Mouse (Mus musculus): ENCODE measurements around the gene Cobl. TPM values are rescaled to one million over a fixed set of nuclear protein-coding genes. Genes with fewer than 3 reads are reported as not detected.

The Cobl gene
- polyA plus RNA-seq, 1 experiment from 2014 or later = 10.4 TPM

DNA sequence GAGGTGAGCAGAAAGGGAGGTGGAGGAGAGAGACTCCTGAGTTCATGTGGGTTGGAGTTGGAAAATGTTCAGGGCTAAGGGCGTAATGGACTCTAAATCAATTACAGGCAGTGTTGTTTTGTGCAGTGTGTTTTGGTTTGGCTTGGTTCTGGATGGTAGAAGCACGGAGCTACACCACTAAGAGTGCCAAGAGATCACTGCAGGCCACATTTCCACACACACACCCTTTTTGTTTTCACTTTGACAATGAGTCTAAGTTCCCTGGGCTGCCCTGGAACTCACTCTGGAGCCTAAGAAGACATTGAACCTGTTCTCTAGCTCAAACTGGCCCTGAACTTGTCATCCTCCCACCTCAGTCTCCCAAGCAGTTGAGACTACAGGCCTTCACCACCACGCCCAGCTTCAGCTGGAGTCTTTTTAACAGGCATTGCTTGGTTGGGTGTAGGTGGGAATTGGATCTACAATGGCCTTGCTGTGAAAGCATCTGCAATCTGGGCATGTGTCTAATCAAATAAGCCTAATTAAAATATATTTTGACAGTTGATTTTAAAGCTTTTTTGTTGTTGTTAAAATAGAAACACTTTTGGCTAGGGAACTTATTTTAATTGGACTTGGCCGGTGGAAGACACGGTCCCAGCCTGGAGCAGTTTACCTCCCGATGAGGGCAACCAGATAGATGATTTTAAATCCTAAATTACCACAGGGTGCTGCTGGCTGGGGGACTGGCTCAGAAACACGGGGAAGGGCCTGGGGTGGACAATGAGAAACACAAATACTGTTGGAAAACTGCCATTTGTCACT lies 4.8 kb downstream of the Cobl start:
- Histone ChIP-seq H3K27ac (replicated peaks; ENCODE audit: low read depth, low read length) (no peak overlapping the region), H3K4me2 (ENCODE audit: low read length) (no peak overlapping the region), H3K4me1 (ENCODE audit: control insufficient read depth, insufficient read depth, low read length) (peaks cover 9% of the 10 kb centered on the region; the same call in 1 of the 2 replicates), H3K9me3 (ENCODE audit: control insufficient read depth, low read length) (no peaks in the 10 kb centered on the region), H3K36me3 (ENCODE audit: control insufficient read depth, insufficient read depth, low read length) (no peaks in the 10 kb centered on the region), H3K27me3 (ENCODE audit: control insufficient read depth, insufficient read depth, low read length) (0 out of 2 replicates have a peak, but pooled peaks cover 7% of the 10 kb centered on the region), H3K9ac (replicated peaks; ENCODE audit: low read length) (no peak overlapping the region), H3K4me3 (replicated peaks; ENCODE audit: low read depth, low read length) (no peak overlapping the region)
- DNase-seq = no peak
- 69% methylated on average over 7 of the region's 7 CpGs for WGBS
- no peak for ATAC-seq (ENCODE audit: low FRiP score, low TSS enrichment)

DNA sequence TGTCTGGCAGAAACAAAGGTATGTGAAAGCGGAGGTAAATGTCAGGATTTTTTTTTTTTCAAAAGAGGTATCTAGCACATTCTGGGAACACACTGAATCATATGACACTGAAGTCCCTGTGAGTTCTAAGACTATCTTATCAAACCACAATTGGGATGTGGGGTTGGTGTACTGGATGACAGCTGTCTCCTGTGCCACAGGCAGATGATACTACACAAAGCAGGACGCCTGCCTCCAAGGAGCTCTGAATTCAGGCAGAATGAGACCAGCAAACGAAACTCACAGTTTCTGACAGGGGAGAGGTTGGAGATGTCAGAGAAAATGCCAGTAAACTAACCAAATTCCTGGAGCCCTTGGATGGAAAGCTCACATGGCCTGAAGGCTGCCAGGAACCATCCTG lies 5.9 kb downstream of the Cobl start:
- Histone ChIP-seq H3K36me3 (ENCODE audit: control insufficient read depth, insufficient read depth, low read length) (no peaks in the 10 kb centered on the region), H3K9ac (replicated peaks; ENCODE audit: low read length) (no peak overlapping the region), H3K27me3 (ENCODE audit: control insufficient read depth, insufficient read depth, low read length) (0 out of 2 replicates have a peak, but pooled peaks cover 4% of the 10 kb centered on the region), H3K9me3 (ENCODE audit: control insufficient read depth, low read length) (no peaks in the 10 kb centered on the region), H3K27ac (replicated peaks; ENCODE audit: low read depth, low read length) (no peak overlapping the region), H3K4me3 (replicated peaks; ENCODE audit: low read depth, low read length) (no peak overlapping the region), H3K4me2 (ENCODE audit: low read length) (no peak overlapping the region), H3K4me1 (ENCODE audit: control insufficient read depth, insufficient read depth, low read length) (peaks cover 3% of the 10 kb centered on the region; the same call in 1 of the 2 replicates)
- 72% methylated on average over 3 of the region's 3 CpGs for WGBS
- DNase-seq = no peak
- ATAC-seq (ENCODE audit: low FRiP score, low TSS enrichment) = no peak

DNA sequence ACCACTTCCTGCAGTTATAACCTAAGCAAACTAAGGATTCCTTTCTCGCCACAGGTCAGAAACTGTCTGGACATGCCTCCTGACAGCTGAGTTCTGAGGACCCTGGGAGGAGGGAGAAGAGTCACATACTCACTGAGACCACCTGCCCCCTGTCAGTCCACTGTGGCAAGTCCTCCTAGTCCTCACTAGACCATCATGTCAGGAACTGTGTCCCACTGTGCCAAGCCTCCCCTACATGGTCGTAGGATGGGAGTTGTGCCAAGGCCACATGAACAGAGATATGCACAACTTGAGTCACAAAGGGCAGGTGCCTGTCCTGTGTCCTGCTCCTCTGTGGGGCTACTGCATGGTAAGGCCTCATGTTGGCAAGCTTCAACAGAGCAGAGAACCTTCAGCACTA lies 6.4 kb downstream of the Cobl start:
- DNase-seq (no peak), ATAC-seq (ENCODE audit: low FRiP score, low TSS enrichment) (no peak)
- Histone ChIP-seq H3K4me2 (ENCODE audit: low read length) (no peak overlapping the region), H3K27ac (replicated peaks; ENCODE audit: low read depth, low read length) (no peak overlapping the region), H3K9ac (replicated peaks; ENCODE audit: low read length) (no peak overlapping the region), H3K27me3 (ENCODE audit: control insufficient read depth, insufficient read depth, low read length) (no peaks in the 10 kb centered on the region), H3K4me3 (replicated peaks; ENCODE audit: low read depth, low read length) (no peak overlapping the region), H3K9me3 (ENCODE audit: control insufficient read depth, low read length) (no peaks in the 10 kb centered on the region), H3K4me1 (ENCODE audit: control insufficient read depth, insufficient read depth, low read length) (no peaks in the 10 kb centered on the region), H3K36me3 (ENCODE audit: control insufficient read depth, insufficient read depth, low read length) (no peaks in the 10 kb centered on the region)
- WGBS = 87% methylated on average over 2 of the region's 2 CpGs

DNA sequence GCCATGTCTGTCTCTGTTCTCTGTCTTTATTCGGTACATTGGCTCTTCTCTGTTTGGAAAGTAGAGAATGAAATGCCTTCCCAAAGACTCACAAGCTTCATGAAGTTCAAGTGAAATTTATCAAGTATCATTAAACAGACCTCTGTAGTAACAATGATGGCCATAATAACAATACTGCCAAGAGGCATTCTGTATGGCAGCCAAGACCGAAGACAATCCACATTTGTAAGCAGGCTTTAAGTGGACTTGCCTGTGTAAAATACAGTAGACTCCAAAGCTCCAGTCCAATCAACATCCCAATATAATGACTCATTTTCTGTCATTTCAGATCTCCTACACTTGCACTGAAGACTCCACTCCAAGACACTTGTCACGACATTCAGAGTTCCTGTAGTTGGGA lies 16.7 kb downstream of the Cobl start:
- Histone ChIP-seq H3K36me3 (ENCODE audit: control insufficient read depth, insufficient read depth, low read length) (no peaks in the 10 kb centered on the region), H3K4me3 (replicated peaks; ENCODE audit: low read depth, low read length) (no peak overlapping the region), H3K4me2 (ENCODE audit: low read length) (no peak overlapping the region), H3K27me3 (ENCODE audit: control insufficient read depth, insufficient read depth, low read length) (no peaks in the 10 kb centered on the region), H3K4me1 (ENCODE audit: control insufficient read depth, insufficient read depth, low read length) (no peaks in the 10 kb centered on the region), H3K9ac (replicated peaks; ENCODE audit: low read length) (no peak overlapping the region), H3K27ac (replicated peaks; ENCODE audit: low read depth, low read length) (no peak overlapping the region), H3K9me3 (ENCODE audit: control insufficient read depth, low read length) (no peaks in the 10 kb centered on the region)
- WGBS = 94% methylated on average over 3 of the region's 3 CpGs
- ATAC-seq (ENCODE audit: low FRiP score, low TSS enrichment) (no peak), DNase-seq (no peak)

DNA sequence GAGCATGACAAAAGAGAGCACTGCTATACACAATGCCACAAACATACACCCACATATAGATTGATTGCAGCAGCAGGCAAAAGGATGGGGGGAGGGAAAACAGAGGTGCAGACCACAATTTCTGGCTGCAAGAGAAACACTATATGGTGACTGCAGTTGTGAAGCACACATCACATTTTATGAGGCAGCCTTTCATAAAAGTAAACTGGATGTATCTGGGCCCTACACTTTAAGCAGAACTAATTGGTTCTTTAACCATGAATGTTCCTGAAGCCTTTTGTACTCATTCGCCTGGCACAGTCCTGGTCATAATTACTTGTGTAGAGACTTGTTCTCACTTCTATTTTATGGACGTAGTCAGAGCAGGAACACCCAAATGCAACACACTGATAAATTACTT lies 19.5 kb downstream of the Cobl start:
- Histone ChIP-seq H3K9me3 (ENCODE audit: control insufficient read depth, low read length) (no peaks in the 10 kb centered on the region), H3K36me3 (ENCODE audit: control insufficient read depth, insufficient read depth, low read length) (no peaks in the 10 kb centered on the region), H3K4me3 (replicated peaks; ENCODE audit: low read depth, low read length) (no peak overlapping the region), H3K4me1 (ENCODE audit: control insufficient read depth, insufficient read depth, low read length) (no peaks in the 10 kb centered on the region), H3K4me2 (ENCODE audit: low read length) (no peak overlapping the region), H3K27ac (replicated peaks; ENCODE audit: low read depth, low read length) (no peak overlapping the region), H3K27me3 (ENCODE audit: control insufficient read depth, insufficient read depth, low read length) (no peaks in the 10 kb centered on the region), H3K9ac (replicated peaks; ENCODE audit: low read length) (no peak overlapping the region)
- no peak for ATAC-seq (ENCODE audit: low FRiP score, low TSS enrichment)
- 62% methylated on average over 2 of the region's 2 CpGs for WGBS
- DNase-seq = no peak

GRCm38 (mm10) chr11:12444215-12444614 lies 20.5 kb downstream of the Cobl start:
- no peak overlapping the region for H3K9ac ChIP-seq (replicated peaks; ENCODE audit: low read length)
- H3K27me3 ChIP-seq (ENCODE audit: control insufficient read depth, insufficient read depth, low read length) = no peaks in the 10 kb centered on the region
- DNase-seq = no peak
- H3K9me3 ChIP-seq (ENCODE audit: control insufficient read depth, low read length) = no peaks in the 10 kb centered on the region
- no peak overlapping the region for H3K4me2 ChIP-seq (ENCODE audit: low read length)
- H3K4me3 ChIP-seq (replicated peaks; ENCODE audit: low read depth, low read length) = no peak overlapping the region
- H3K36me3 ChIP-seq (ENCODE audit: control insufficient read depth, insufficient read depth, low read length) = no peaks in the 10 kb centered on the region
- H3K27ac ChIP-seq (replicated peaks; ENCODE audit: low read depth, low read length) = no peak overlapping the region
- no peak for ATAC-seq (ENCODE audit: low FRiP score, low TSS enrichment)
- 85% methylated on average over 2 of the region's 2 CpGs for WGBS
- no peaks in the 10 kb centered on the region for H3K4me1 ChIP-seq (ENCODE audit: control insufficient read depth, insufficient read depth, low read length)

DNA sequence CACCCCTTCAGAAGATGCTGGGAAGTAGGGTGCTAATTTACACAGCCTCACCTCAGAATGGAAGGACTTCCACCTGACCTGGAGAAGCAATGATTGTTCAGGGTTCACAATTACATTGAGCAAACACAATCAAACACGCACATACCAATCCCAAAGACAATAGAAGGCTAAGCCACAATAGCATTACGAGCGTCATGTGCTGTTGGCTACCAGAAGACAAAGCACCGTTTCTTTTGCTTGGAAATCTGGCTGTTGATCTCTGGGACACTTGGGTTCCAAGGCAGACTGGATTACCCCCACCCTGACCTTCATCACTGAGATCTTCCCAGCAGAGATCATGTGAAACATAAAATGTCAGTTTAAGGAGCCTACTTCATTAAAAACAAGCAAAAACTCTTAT lies 21.1 kb downstream of the Cobl start:
- H3K27me3 ChIP-seq (ENCODE audit: control insufficient read depth, insufficient read depth, low read length) = no peaks in the 10 kb centered on the region
- ATAC-seq (ENCODE audit: low FRiP score, low TSS enrichment) = no peak
- H3K36me3 ChIP-seq (ENCODE audit: control insufficient read depth, insufficient read depth, low read length) = no peaks in the 10 kb centered on the region
- 60% methylated on average over 4 of the region's 4 CpGs for WGBS
- H3K27ac ChIP-seq (replicated peaks; ENCODE audit: low read depth, low read length) = no peak overlapping the region
- no peak overlapping the region for H3K4me2 ChIP-seq (ENCODE audit: low read length)
- H3K9me3 ChIP-seq (ENCODE audit: control insufficient read depth, low read length) = no peaks in the 10 kb centered on the region
- no peak overlapping the region for H3K9ac ChIP-seq (replicated peaks; ENCODE audit: low read length)
- no peaks in the 10 kb centered on the region for H3K4me1 ChIP-seq (ENCODE audit: control insufficient read depth, insufficient read depth, low read length)
- no peak for DNase-seq
- H3K4me3 ChIP-seq (replicated peaks; ENCODE audit: low read depth, low read length) = no peak overlapping the region

- ATAC-seq (ENCODE audit: low FRiP score, low TSS enrichment) (no peak), DNase-seq (no peak)
- no peak overlapping the region for H3K4me2 ChIP-seq (ENCODE audit: low read length)
- 86% methylated on average over 5 of the region's 5 CpGs for WGBS
- H3K9ac ChIP-seq (replicated peaks; ENCODE audit: low read length) = no peak overlapping the region
- no peaks in the 10 kb centered on the region for H3K27me3 ChIP-seq (ENCODE audit: control insufficient read depth, insufficient read depth, low read length)
- H3K9me3 ChIP-seq (ENCODE audit: control insufficient read depth, low read length) = no peaks in the 10 kb centered on the region
- H3K36me3 ChIP-seq (ENCODE audit: control insufficient read depth, insufficient read depth, low read length) = no peaks in the 10 kb centered on the region
- no peaks in the 10 kb centered on the region for H3K4me1 ChIP-seq (ENCODE audit: control insufficient read depth, insufficient read depth, low read length)
- H3K4me3 ChIP-seq (replicated peaks; ENCODE audit: low read depth, low read length) = no peak overlapping the region
- H3K27ac ChIP-seq (replicated peaks; ENCODE audit: low read depth, low read length) = no peak overlapping the region
These were observed 21.6 kb downstream of the Cobl start for GRCm38 (mm10) chr11:12443185-12443584.

- H3K27ac ChIP-seq (replicated peaks; ENCODE audit: low read depth, low read length) = no peak overlapping the region
- no peaks in the 10 kb centered on the region for H3K4me1 ChIP-seq (ENCODE audit: control insufficient read depth, insufficient read depth, low read length)
- no peak for ATAC-seq (ENCODE audit: low FRiP score, low TSS enrichment)
- WGBS = 77% methylated on average over 4 of the region's 4 CpGs
- no peak overlapping the region for H3K4me2 ChIP-seq (ENCODE audit: low read length)
- H3K9me3 ChIP-seq (ENCODE audit: control insufficient read depth, low read length) = no peaks in the 10 kb centered on the region
- no peaks in the 10 kb centered on the region for H3K36me3 ChIP-seq (ENCODE audit: control insufficient read depth, insufficient read depth, low read length)
- H3K9ac ChIP-seq (replicated peaks; ENCODE audit: low read length) = no peak overlapping the region
- no peaks in the 10 kb centered on the region for H3K27me3 ChIP-seq (ENCODE audit: control insufficient read depth, insufficient read depth, low read length)
- H3K4me3 ChIP-seq (replicated peaks; ENCODE audit: low read depth, low read length) = no peak overlapping the region
- DNase-seq = no peak
These were observed 22.5 kb downstream of the Cobl start for GRCm38 (mm10) chr11:12442283-12442682.
